Mouse (Mus musculus): ENCODE measurements at regions not wholly inside any gene's neighbourhood (a gene's known extent, or its start where the extent isn't known, plus 50 kb on each side); places are given as distances from the start of the nearest gene placed in this dataset.
"Not testable (repeated sequence)": the region's sequence is repeated elsewhere in the genome, so short reads cannot be mapped to it uniquely, and the experiment has no call there.

DNA sequence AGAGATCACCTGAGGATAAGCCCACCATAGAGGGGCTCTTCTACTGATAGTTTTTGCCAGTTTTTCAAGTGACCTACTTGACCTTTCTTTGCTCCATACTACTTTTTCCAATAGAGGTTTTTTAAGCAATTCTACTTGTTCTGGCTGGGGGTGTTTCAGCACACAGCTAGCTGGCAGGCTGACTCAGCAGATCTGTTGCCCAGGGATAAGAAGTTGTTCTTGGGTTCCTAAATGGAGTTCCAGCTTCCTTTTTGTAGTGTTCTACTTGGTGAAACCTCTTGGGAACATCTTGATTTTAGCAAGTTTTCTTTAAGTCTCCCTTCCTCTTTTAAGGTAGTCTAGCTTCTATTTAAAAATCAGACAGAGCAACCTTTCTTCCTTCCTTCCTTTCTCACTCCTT, 61.0 kb downstream of the 4930474N05Rik start:
- DNase-seq (ENCODE audit: low spot score in 2 of 2) = no peak

GRCm38 (mm10) chr14:36156175-36156574, 61.5 kb downstream of the 4930474N05Rik start:
- no peak for DNase-seq (ENCODE audit: low spot score in 2 of 2)

- no peak for DNase-seq (ENCODE audit: low spot score in 2 of 2)
Observed at GRCm38 (mm10) chr14:36183701-36184100, 89.0 kb downstream of the 4930474N05Rik start.

DNA sequence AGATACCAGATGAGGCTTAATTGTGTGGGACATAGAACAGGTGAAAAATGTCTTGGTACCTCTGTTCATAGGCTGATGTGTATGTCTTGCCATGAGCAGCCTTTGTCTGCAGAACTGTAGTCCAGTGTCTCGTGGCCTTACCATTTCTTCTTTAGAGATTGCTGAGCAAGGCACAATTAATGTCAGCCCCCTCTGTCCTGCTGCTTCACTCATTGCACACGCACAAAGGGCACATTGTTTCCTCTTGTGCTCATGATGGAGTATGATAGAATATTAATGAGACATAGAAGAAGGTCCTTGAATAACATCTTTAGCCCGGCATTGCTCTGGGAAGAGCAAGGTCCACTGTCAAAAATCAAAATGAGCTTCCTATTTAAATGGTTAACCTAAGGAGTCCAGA, 101.8 kb downstream of the 4930474N05Rik start:
- no peak for DNase-seq (ENCODE audit: low spot score in 2 of 2)

DNA sequence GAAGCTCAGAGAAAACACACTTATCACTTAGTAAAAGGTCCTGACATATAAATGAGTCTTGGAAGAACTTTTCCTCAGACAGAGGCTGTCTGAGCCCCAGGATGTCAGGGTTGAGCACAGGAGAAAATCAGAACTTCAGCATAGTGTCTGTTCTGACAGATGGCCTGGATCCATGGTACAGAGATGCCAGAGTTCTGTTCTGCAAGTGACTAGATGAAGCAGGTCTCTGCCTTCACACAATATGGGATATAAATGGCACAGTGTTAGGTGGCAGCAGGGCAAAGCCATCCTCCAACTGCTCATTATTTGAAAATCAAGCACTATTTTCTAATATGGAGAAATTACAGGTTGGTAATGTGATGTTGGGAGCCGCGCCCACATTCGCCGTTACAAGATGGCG, 103.7 kb downstream of the 4930474N05Rik start:
- no peak for DNase-seq (ENCODE audit: low spot score in 2 of 2)

DNA sequence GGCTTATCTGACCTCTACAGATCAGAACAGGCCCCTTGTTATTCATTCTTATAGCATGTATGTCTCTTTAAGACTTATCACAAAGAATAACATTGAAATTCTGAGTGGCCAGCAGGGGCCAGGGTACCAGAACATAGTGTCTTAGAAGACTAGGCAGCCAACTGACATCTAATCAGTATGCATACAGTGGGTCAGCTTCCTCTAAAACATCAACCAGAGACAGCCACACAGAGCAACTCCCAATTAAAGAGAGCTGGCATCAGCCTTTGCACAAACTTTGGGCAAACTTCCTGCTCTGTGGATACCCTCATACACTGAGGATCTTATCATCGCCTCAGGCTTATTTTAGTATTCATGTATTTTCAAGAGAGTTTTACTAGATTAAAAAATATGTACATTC, 109.1 kb downstream of the 4930474N05Rik start:
- no peak for DNase-seq (ENCODE audit: low spot score in 2 of 2)

DNA sequence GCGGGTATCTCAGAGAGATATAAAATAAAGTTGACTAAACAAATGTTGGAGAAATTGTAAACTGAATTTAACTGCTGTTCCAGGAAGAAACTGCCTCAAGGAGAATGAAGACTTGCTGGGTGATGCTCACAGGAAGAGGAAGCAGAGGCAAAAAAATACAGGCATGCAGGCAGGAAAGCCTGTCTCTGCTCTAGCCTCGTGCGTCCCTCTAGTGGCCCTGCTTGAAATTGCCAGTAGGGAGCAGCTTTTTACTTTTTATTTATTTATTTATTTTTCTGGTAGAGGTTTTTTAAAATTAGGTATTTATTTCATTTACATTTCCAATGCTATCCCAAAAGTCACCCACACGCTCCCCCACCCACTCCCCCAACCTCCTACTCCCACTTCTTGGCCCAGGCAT, 118.1 kb downstream of the 4930474N05Rik start:
- DNase-seq (ENCODE audit: low spot score in 2 of 2) = peak in 1 of 2 experiments; percentile 41

DNA sequence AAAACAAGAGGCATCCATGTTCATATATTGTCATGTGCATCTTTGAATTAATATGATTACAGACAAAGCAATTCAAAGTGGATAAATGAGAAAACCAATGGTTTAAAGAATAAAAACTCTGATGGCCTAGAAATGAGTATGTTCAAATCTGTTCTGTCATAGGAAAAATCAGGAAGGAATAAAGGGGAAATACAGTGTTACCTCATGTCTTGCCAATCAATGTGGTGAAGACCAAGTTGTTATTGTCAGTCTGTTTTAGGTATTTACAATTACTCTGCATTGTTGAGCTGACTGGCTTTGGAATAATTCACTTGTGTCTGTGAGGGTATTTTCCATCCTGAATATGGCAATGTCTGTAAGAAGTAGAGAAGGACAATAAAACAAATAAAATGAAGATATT, 151.1 kb downstream of the 4930474N05Rik start:
- no peak for DNase-seq (ENCODE audit: low spot score in 2 of 2)

DNA sequence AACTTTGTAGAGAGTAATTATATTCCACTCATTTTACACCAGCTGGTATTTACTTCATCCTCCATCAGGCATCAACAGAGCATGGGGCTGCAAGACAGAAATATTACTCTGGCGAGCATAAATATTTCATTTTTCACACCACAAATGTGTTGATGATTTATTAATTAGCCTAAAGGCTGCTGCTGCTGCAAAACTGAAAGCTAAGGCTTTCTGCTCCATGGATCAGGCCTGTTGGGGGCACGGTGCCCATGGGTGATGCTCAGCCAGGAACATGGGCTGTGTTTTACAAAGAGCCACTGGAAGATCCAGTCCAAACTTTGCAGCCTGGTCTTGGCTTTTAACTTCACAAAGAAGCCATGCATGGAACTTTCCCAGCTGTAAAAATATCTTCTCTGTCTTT, 167.4 kb downstream of the 4930474N05Rik start:
- no peak for DNase-seq (ENCODE audit: low spot score in 2 of 2)

DNA sequence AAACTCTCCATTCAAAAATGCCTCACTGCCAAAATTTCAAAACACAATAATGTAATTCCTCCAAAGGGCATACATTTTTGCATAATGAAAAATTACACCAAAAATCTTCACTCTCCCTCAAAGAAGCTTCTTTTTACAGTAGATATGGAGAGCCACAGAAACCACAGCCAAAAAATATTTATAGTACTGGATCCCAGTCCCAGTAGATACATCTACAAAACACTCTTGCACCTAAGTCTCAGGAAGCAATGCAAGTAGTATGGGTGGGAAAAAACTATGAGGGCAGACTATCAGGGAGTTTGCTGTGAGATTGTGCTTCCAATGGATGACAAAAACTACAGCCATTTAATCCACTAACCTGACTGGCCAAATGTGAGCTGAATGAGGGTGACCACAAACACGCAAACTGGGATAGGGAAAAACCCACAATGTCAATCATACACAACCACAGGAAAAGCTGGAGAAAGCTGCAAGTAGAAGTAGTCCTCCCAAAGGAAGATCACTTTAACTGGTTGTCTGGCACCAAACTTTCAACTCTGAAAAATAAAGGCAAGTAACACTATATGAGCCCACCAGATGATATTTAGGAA, 189.2 kb downstream of the 4930474N05Rik start:
- DNase-seq (ENCODE audit: low spot score in 2 of 2) = no peak

- no peak for DNase-seq (ENCODE audit: low spot score in 2 of 2)
Observed at GRCm38 (mm10) chr14:36288697-36289286, 194.1 kb downstream of the 4930474N05Rik start.

GRCm38 (mm10) chr14:36310324-36310723, 215.6 kb downstream of the 4930474N05Rik start:
- no peak for DNase-seq (ENCODE audit: low spot score in 2 of 2)

DNA sequence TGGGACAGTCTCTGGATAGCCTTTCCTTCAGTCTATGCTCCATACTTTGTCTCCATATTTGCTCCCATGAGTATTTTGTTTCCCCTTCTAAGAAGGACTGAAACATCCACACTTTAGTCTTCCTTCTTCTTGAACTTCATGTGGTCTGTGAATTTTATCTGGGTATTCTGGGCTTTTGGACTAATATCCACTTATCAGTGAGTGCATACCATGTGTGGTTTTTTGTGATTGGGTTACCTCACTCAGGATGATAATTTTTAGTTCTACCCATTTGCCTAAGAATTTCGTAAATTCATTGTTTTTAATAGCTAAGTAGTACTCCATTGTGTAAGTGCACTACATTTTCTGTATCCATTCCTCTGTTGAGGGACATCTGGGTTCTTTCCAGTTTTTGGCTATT, 220.0 kb downstream of the 4930474N05Rik start:
- DNase-seq (ENCODE audit: low spot score in 2 of 2) = not testable (repeated sequence)

- no peak for DNase-seq (ENCODE audit: low spot score in 2 of 2)
Observed at GRCm38 (mm10) chr14:36316418-36317111, 221.8 kb downstream of the 4930474N05Rik start.

- no peak for DNase-seq (ENCODE audit: low spot score in 2 of 2)
Observed at GRCm38 (mm10) chr14:36328258-36328891, 233.7 kb downstream of the 4930474N05Rik start.

DNA sequence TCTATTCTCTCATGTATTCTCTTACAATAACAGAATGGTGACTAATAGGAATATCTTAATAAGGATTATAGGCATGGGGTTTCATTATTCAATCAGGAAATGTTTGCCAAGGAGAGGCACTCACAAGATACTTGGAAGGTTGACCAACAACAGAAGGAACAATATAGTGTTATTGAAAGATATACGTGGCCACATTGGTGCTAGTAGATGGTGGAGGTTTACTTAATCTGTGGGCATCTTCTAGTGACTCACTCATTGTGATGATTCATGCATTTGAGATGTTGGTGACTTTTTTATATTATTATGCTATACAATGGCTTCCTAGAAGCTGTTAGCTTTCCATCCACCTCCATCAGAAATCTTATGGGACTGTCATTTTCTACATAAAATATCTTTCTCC, 246.1 kb downstream of the 4930474N05Rik start:
- no peak for DNase-seq (ENCODE audit: low spot score in 2 of 2)
